Mouse (Mus musculus) heart, adult 8-10 months (tissue): ENCODE results near the gene Atp8a1. TPM values are rescaled to one million over a fixed set of nuclear protein-coding genes. Genes with fewer than 3 reads are reported as not detected.
"Not testable (repeated sequence)": the region's sequence is repeated elsewhere in the genome, so short reads cannot be mapped to it uniquely, and the experiment has no call there.

Experiments used
- DNase-seq: peaks from one replicate; pipeline ENCODE4 v3.0.0; 2022; ENCODE audit warnings: low spot score
- total RNA-seq, 4 experiments: library from RNA; stranded (reverse); gene quantifications; 2 replicates each; pipeline ENCODE4 v1.2.4; 2022

Gene Atp8a1
- total RNA-seq, 4 experiments from 2014 or later: 24.5 to 29.8 (median 26.1) TPM

- no peak for DNase-seq
These were observed 20.3 kb downstream of the Atp8a1 start for GRCm38 (mm10) chr5:67826935-67827334.

GRCm38 (mm10) chr5:67826278-67826677, 21.0 kb downstream of the Atp8a1 start:
- no peak for DNase-seq

- DNase-seq: no peak
These were observed 22.6 kb downstream of the Atp8a1 start for GRCm38 (mm10) chr5:67824600-67824999.

- DNase-seq: no peak
These were observed 23.5 kb downstream of the Atp8a1 start for GRCm38 (mm10) chr5:67823771-67824170.

- no peak for DNase-seq
These were observed 24.6 kb downstream of the Atp8a1 start for GRCm38 (mm10) chr5:67822619-67823018.

GRCm38 (mm10) chr5:67821987-67822401, 25.2 kb downstream of the Atp8a1 start:
- peak; percentile 53 for DNase-seq

- DNase-seq: no peak
These were observed 26.0 kb downstream of the Atp8a1 start for GRCm38 (mm10) chr5:67821185-67821584.

GRCm38 (mm10) chr5:67819451-67819850, 27.8 kb downstream of the Atp8a1 start:
- DNase-seq: no peak

GRCm38 (mm10) chr5:67815572-67816325, 31.5 kb downstream of the Atp8a1 start:
- peak; percentile 34 for DNase-seq

- DNase-seq: not testable (repeated sequence)
These were observed 32.2 kb downstream of the Atp8a1 start for GRCm38 (mm10) chr5:67815060-67815459.

GRCm38 (mm10) chr5:67814437-67814965, 32.7 kb downstream of the Atp8a1 start:
- DNase-seq: no peak

GRCm38 (mm10) chr5:67813334-67813733, 33.9 kb downstream of the Atp8a1 start:
- DNase-seq: no peak

GRCm38 (mm10) chr5:67802174-67803030, 44.8 kb downstream of the Atp8a1 start:
- DNase-seq: no peak

GRCm38 (mm10) chr5:67800801-67801200, 46.4 kb downstream of the Atp8a1 start:
- no peak for DNase-seq

GRCm38 (mm10) chr5:67799785-67800184, 47.4 kb downstream of the Atp8a1 start:
- DNase-seq: no peak

GRCm38 (mm10) chr5:67798348-67798747, 48.9 kb downstream of the Atp8a1 start:
- no peak for DNase-seq

GRCm38 (mm10) chr5:67797006-67797958, 50.0 kb downstream of the Atp8a1 start:
- DNase-seq: peak; percentile 72

- DNase-seq: peak; percentile 44
These were observed 53.0 kb downstream of the Atp8a1 start for GRCm38 (mm10) chr5:67794129-67794800.

- DNase-seq: no peak
These were observed 64.5 kb downstream of the Atp8a1 start for GRCm38 (mm10) chr5:67782775-67783174.

- peak; percentile 67 for DNase-seq
These were observed 69.2 kb downstream of the Atp8a1 start for GRCm38 (mm10) chr5:67778026-67778425.

GRCm38 (mm10) chr5:67774186-67774585, 73.0 kb downstream of the Atp8a1 start:
- no peak for DNase-seq
